Mouse (Mus musculus) liver, postnatal 0 days (tissue): ENCODE results near the gene Tspan13. TPM values are rescaled to one million over a fixed set of nuclear protein-coding genes. Genes with fewer than 3 reads are reported as not detected.

Experiments used
- ATAC-seq: fragments of 200-750 bp; cut with Nextera tagmentation; 2 replicates; pipeline ENCODE4 v1.8.0; 2017; ENCODE audit warnings: mild to moderate bottlenecking, moderate library complexity
- DNase-seq: peaks from one replicate; pipeline ENCODE4 v3.0.0-alpha.2; 2016
- H3K27ac ChIP-seq: fragments of 300-500 bp; sonication (generic); 2 replicates; pipeline ENCODE4 v1.5.1; 2014; ENCODE audit warnings: antibody characterized with exemption, moderate library complexity, mild to moderate bottlenecking, low read depth
- H3K27me3 ChIP-seq: fragments of 300-500 bp; sonication (generic); 2 replicates; pipeline ENCODE4 v1.6.1; 2014; ENCODE audit warnings: low read length, control low read depth, mixed read lengths; ENCODE audit not compliant: insufficient read depth
- H3K36me3 ChIP-seq: fragments of 300-500 bp; sonication (generic); replicated peaks from 2 replicates; pipeline ENCODE4 v1.6.1; 2014; ENCODE audit warnings: mild to moderate bottlenecking, control low read depth, low read length, moderate library complexity, mixed read lengths; ENCODE audit not compliant: insufficient read depth
- H3K4me1 ChIP-seq: fragments of 300-500 bp; sonication (generic); 2 replicates; pipeline ENCODE4 v1.6.1; 2014; ENCODE audit warnings: antibody characterized with exemption, mild to moderate bottlenecking, control low read depth; ENCODE audit not compliant: insufficient read depth
- H3K4me2 ChIP-seq: fragments of 300-500 bp; sonication (generic); 2 replicates; pipeline ENCODE4 v1.6.1; 2014; ENCODE audit warnings: low read depth, mild to moderate bottlenecking, low read length, moderate library complexity, mixed read lengths
- H3K4me3 ChIP-seq: fragments of 300-500 bp; sonication (generic); 2 replicates; pipeline ENCODE4 v1.5.1; 2014; ENCODE audit warnings: low read depth, low read length
- H3K9ac ChIP-seq: fragments of 300-500 bp; sonication (generic); replicated peaks from 2 replicates; pipeline ENCODE4 v1.6.1; 2014; ENCODE audit warnings: mild to moderate bottlenecking, moderate library complexity
- H3K9me3 ChIP-seq: fragments of 300-500 bp; sonication (generic); 2 replicates; pipeline ENCODE4 v1.6.1; 2016; ENCODE audit warnings: mild to moderate bottlenecking, control low read depth, low read length, mixed read lengths
- CTCF ChIP-seq: sonication (generic); IDR thresholded peaks from 2 replicates; pipeline ENCODE4 v1.5.1; 2016; ENCODE audit warnings: antibody characterized with exemption, low read depth
- EP300 ChIP-seq: IDR thresholded peaks from 2 replicates; pipeline ENCODE4 v1.6.1; 2016; ENCODE audit warnings: antibody characterized with exemption, low read depth, mild to moderate bottlenecking
- WGBS: fragments of 180-500 bp; shearing (Covaris S2); extraction: QIAGEN DNeasy Blood & Tissue Kit; methylation state at CpG from one replicate; pipeline ENCODE4 v1.1.7; 2014; ENCODE audit not compliant: insufficient replicate concordance; 5-methylcytosine and 5-hydroxymethylcytosine counted together
- polyA plus RNA-seq: library from polyadenylated mRNA; unstranded; fragments of >200 nt; fragmentation: Nextera tagmentation; extraction: Ambion mirVana; gene quantifications from 2 replicates; pipeline ENCODE4 v1.2.1, GENCODE M21; 2015

Tspan13 gene
- polyA plus RNA-seq, 1 experiment from 2014 or later = 19.7 TPM

GRCm38 (mm10) chr12:36028968-36029645, 13.2 kb downstream of the Tspan13 start:
- H3K4me2 ChIP-seq = no peak overlapping the region
- no peaks in the 10 kb centered on the region for H3K27me3 ChIP-seq
- H3K9ac ChIP-seq = no peak overlapping the region
- TF ChIP-seq CTCF = no peak
- no peak for TF ChIP-seq EP300
- DNase-seq (no peak), ATAC-seq (no peak)
- no peak overlapping the region for H3K4me3 ChIP-seq
- no peaks in the 10 kb centered on the region for H3K4me1 ChIP-seq
- H3K36me3 ChIP-seq = no peaks in the 10 kb centered on the region
- 47% methylated on average over 5 of the region's 5 CpGs for WGBS
- no peak overlapping the region for H3K27ac ChIP-seq
- no peaks in the 10 kb centered on the region for H3K9me3 ChIP-seq

GRCm38 (mm10) chr12:36027171-36027570, 15.1 kb downstream of the Tspan13 start:
- ATAC-seq (no peak), DNase-seq (no peak)
- no peaks in the 10 kb centered on the region for H3K27me3 ChIP-seq
- no peak overlapping the region for H3K4me3 ChIP-seq
- H3K9ac ChIP-seq = no peak overlapping the region
- TF ChIP-seq CTCF = no peak
- no peak for TF ChIP-seq EP300
- H3K9me3 ChIP-seq = no peaks in the 10 kb centered on the region
- 75% methylated on average over 2 of the region's 2 CpGs for WGBS
- no peaks in the 10 kb centered on the region for H3K36me3 ChIP-seq
- no peaks in the 10 kb centered on the region for H3K4me1 ChIP-seq
- H3K27ac ChIP-seq = no peak overlapping the region
- H3K4me2 ChIP-seq = no peak overlapping the region

- TF ChIP-seq CTCF (no peak), EP300 (no peak)
- no peak overlapping the region for H3K9ac ChIP-seq
- H3K4me3 ChIP-seq = no peak overlapping the region
- no peak for DNase-seq
- H3K4me1 ChIP-seq = no peaks in the 10 kb centered on the region
- H3K9me3 ChIP-seq = no peaks in the 10 kb centered on the region
- H3K27ac ChIP-seq = no peak overlapping the region
- no peaks in the 10 kb centered on the region for H3K36me3 ChIP-seq
- no peaks in the 10 kb centered on the region for H3K27me3 ChIP-seq
- no peak for ATAC-seq
- H3K4me2 ChIP-seq = no peak overlapping the region
- 86% methylated on average over 4 of the region's 4 CpGs for WGBS
These were observed 16.2 kb downstream of the Tspan13 start for GRCm38 (mm10) chr12:36026126-36026525.

GRCm38 (mm10) chr12:36020710-36021109, 21.6 kb downstream of the Tspan13 start:
- H3K4me2 ChIP-seq = no peak overlapping the region
- no peak for TF ChIP-seq EP300
- no peak for TF ChIP-seq CTCF
- no peaks in the 10 kb centered on the region for H3K27me3 ChIP-seq
- no peaks in the 10 kb centered on the region for H3K4me1 ChIP-seq
- 75% methylated on average over 2 of the region's 2 CpGs for WGBS
- H3K4me3 ChIP-seq = no peak overlapping the region
- no peak overlapping the region for H3K9ac ChIP-seq
- ATAC-seq = no peak
- H3K9me3 ChIP-seq = no peaks in the 10 kb centered on the region
- H3K36me3 ChIP-seq = no peaks in the 10 kb centered on the region; the same call in 1 of the 2 replicates
- H3K27ac ChIP-seq = no peak overlapping the region
- no peak for DNase-seq

- no peaks in the 10 kb centered on the region for H3K9me3 ChIP-seq
- no peaks in the 10 kb centered on the region for H3K27me3 ChIP-seq
- DNase-seq = no peak
- TF ChIP-seq EP300 (no peak), CTCF (no peak)
- H3K27ac ChIP-seq = no peak overlapping the region
- no peak overlapping the region for H3K4me2 ChIP-seq
- H3K4me1 ChIP-seq = no peaks in the 10 kb centered on the region
- ATAC-seq = no peak
- no peaks in the 10 kb centered on the region; the same call in 1 of the 2 replicates for H3K36me3 ChIP-seq
- WGBS = 84% methylated on average over 3 of the region's 3 CpGs
- no peak overlapping the region for H3K4me3 ChIP-seq
- no peak overlapping the region for H3K9ac ChIP-seq
These were observed 22.2 kb downstream of the Tspan13 start for GRCm38 (mm10) chr12:36020081-36020480.

GRCm38 (mm10) chr12:36019572-36019971, 22.7 kb downstream of the Tspan13 start:
- Histone ChIP-seq H3K36me3 (no peaks in the 10 kb centered on the region; the same call in 1 of the 2 replicates), H3K9ac (no peak overlapping the region), H3K4me3 (no peak overlapping the region), H3K9me3 (no peaks in the 10 kb centered on the region), H3K27me3 (no peaks in the 10 kb centered on the region), H3K4me2 (no peak overlapping the region), H3K4me1 (no peaks in the 10 kb centered on the region), H3K27ac (no peak overlapping the region)
- WGBS = 47% methylated on average over 4 of the region's 4 CpGs
- TF ChIP-seq CTCF = no peak
- TF ChIP-seq EP300 = no peak
- no peak for ATAC-seq
- DNase-seq = no peak
